Mouse (Mus musculus): ENCODE data around the gene Kyat3. TPM values are rescaled to one million over a fixed set of nuclear protein-coding genes. Genes with fewer than 3 reads are reported as not detected.
A peak's percentile ranks its signal among the peaks of the same experiment; 100 is the strongest.

Gene Kyat3
- polyA plus RNA-seq, 1 experiment from 2014 or later = 13.2 TPM

- Histone ChIP-seq H3K4me3 (no peak overlapping the region), H3K36me3 (replicated peaks) (no peaks in the 10 kb centered on the region), H3K4me1 (no peaks in the 10 kb centered on the region), H3K27me3 (ENCODE audit: poor library complexity, severe bottlenecking) (no peaks in the 10 kb centered on the region), H3K27ac (no peak overlapping the region), H3K9me3 (no peaks in the 10 kb centered on the region)
- no peak for DNase-seq (ENCODE audit: extremely low spot score, low spot score)
- WGBS = 86% methylated on average over 7 of the region's 7 CpGs
Observed at GRCm38 (mm10) chr3:142758593-142758992, 57.7 kb downstream of the Kyat3 start.

GRCm38 (mm10) chr3:142760356-142760755 lies 59.5 kb downstream of the Kyat3 start:
- H3K27me3 ChIP-seq (ENCODE audit: poor library complexity, severe bottlenecking) = no peaks in the 10 kb centered on the region
- no peaks in the 10 kb centered on the region for H3K36me3 ChIP-seq (replicated peaks)
- 73% methylated on average over 6 of the region's 6 CpGs for WGBS
- H3K4me1 ChIP-seq = no peaks in the 10 kb centered on the region
- no peak for DNase-seq (ENCODE audit: extremely low spot score, low spot score)
- no peak overlapping the region for H3K27ac ChIP-seq
- H3K9me3 ChIP-seq = no peaks in the 10 kb centered on the region
- no peak overlapping the region for H3K4me3 ChIP-seq

DNA sequence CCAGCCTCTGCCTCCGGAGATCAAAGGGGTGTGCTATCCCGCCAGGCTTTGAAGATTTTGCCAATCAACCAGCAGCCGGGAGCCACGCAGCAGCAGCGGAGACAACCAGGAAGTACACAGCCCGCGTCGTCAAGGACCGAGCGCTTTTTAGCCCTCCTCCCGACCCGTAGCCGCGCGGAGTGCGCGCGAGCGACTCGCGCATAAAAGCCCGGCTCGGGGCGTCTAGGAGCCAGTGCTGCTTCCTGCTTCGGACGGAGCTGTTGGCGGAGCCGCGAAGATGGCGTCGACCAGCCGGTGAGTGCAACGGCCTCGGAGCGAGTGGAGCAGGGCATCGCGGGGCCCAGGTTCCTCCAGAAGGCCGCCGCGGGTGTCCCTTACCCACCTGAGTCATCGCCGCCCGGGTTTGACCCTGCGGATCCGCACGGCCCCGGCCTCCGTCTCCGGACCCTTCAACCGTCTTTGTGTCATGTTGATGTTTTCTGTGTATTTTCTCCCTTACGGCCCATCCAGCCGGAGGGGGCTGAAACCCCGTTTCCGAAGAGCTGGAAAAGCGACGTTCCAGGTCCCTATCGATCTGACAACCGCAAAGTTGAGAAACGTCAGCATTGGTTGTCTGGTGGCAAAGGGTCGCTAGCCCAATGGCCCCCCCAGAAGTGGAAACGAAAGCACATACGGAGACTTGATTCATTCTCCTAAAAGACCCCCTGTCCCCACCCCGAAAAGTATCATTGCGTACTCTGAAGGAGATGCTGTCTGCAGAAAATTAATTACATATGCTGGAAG lies 64.3 kb downstream of the Kyat3 start, which contains the start of gene Gtf2b:
Gtf2b (plus strand) TSS at position 51 of the 783 bp plus-strand sequence.
- peaks cover 16% of the 10 kb centered on the region for H3K4me1 ChIP-seq
- DNase-seq (ENCODE audit: extremely low spot score, low spot score) = peak; percentile 93
- H3K27ac ChIP-seq = peak within 1 kb of the TSS; percentile 95
- peak within 1 kb of the TSS; percentile 67 for H3K4me3 ChIP-seq
- no peaks in the 10 kb centered on the region for H3K9me3 ChIP-seq
- no peaks in the 10 kb centered on the region for H3K27me3 ChIP-seq (ENCODE audit: poor library complexity, severe bottlenecking)
- WGBS = under 1% methylated on average over 64 of the region's 64 CpGs
- no peaks in the 10 kb centered on the region for H3K36me3 ChIP-seq (replicated peaks)

- peaks cover 2% of the 10 kb centered on the region; the same call in 1 of the 2 replicates for H3K36me3 ChIP-seq (replicated peaks)
- H3K27me3 ChIP-seq (ENCODE audit: poor library complexity, severe bottlenecking) = no peaks in the 10 kb centered on the region
- DNase-seq (ENCODE audit: extremely low spot score, low spot score) = no peak
- WGBS = 36% methylated on average over 10 of the region's 10 CpGs
- H3K9me3 ChIP-seq = no peaks in the 10 kb centered on the region
- H3K27ac ChIP-seq = peak overlapping the region; percentile 95
- H3K4me1 ChIP-seq = peaks cover 16% of the 10 kb centered on the region
- peak overlapping the region; percentile 67 for H3K4me3 ChIP-seq
Observed at GRCm38 (mm10) chr3:142765778-142766165, 64.9 kb downstream of the Kyat3 start.

GRCm38 (mm10) chr3:142768498-142768897 lies 67.6 kb downstream of the Kyat3 start:
- WGBS = 97% methylated on average over 6 of the region's 6 CpGs
- DNase-seq (ENCODE audit: extremely low spot score, low spot score) = no peak

DNA sequence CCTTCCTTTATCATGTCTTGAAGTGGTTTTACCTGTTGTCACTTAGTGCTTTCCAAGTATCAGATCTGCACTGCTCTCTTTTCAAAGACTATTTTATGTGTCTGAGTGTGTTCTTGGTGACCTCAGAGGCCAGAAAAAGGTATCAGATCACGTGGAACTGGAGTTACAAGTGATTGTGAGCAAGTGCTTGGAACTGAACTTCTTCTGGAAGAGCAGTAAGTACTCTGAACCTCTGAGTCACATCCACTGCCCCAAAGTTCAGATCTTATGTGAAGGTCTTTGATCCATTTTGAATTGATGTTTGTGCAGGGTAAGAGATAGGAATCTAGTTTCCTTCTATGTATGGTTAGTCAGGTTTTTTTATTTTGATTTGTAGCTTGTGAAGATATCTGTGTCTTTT lies 69.7 kb downstream of the Kyat3 start:
- no peak overlapping the region for H3K27ac ChIP-seq

More at GRCm38 (mm10) chr3:142768498-142768897, 67.6 kb downstream of the Kyat3 start:
- Histone ChIP-seq H3K9me3 (no peaks in the 10 kb centered on the region), H3K36me3 (replicated peaks) (peaks cover 28% of the 10 kb centered on the region), H3K27me3 (ENCODE audit: poor library complexity, severe bottlenecking) (no peaks in the 10 kb centered on the region), H3K27ac (no peak overlapping the region), H3K4me3 (no peak overlapping the region), H3K4me1 (peaks cover 16% of the 10 kb centered on the region)

GRCm38 (mm10) chr3:142773538-142774191 lies 72.8 kb downstream of the Kyat3 start:
- DNase-seq (ENCODE audit: extremely low spot score, low spot score) = no peak
- Histone ChIP-seq H3K9me3 (no peaks in the 10 kb centered on the region), H3K4me1 (no peaks in the 10 kb centered on the region), H3K4me3 (no peak overlapping the region), H3K27ac (no peak overlapping the region), H3K36me3 (replicated peaks) (peaks cover 77% of the 10 kb centered on the region), H3K27me3 (ENCODE audit: poor library complexity, severe bottlenecking) (no peaks in the 10 kb centered on the region)
- WGBS = 87% methylated on average over 4 of the region's 4 CpGs

More for the DNA sequence above, 69.7 kb downstream of the Kyat3 start:
- no peaks in the 10 kb centered on the region for H3K27me3 ChIP-seq (ENCODE audit: poor library complexity, severe bottlenecking)
- peaks cover 16% of the 10 kb centered on the region for H3K4me1 ChIP-seq
- peaks cover 46% of the 10 kb centered on the region for H3K36me3 ChIP-seq (replicated peaks)
- H3K4me3 ChIP-seq = no peak overlapping the region
- no peak for DNase-seq (ENCODE audit: extremely low spot score, low spot score)
- H3K9me3 ChIP-seq = no peaks in the 10 kb centered on the region
- 84% methylated on average over 1 of the region's 1 CpGs for WGBS

DNA sequence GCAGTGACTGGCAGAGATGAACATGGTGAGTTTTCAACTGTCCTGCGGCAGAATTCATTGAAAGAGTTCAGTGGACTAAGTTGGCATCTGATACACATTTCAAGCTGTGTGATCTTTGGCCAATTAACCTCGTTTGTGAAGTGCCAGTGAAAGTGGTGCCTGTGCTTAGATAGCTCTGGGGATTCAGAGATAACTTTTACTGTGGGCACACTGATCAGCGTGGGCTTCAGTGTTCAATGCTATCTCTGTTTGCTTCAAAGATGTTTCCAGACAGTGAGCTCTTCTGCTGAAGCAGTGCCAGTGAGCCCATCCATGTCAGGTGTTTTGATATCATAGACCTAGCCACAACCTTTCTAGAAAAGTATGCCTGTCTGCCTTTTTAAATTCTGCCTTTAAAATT lies 76.4 kb downstream of the Kyat3 start:
- WGBS = 85% methylated on average over 3 of the region's 3 CpGs

DNA sequence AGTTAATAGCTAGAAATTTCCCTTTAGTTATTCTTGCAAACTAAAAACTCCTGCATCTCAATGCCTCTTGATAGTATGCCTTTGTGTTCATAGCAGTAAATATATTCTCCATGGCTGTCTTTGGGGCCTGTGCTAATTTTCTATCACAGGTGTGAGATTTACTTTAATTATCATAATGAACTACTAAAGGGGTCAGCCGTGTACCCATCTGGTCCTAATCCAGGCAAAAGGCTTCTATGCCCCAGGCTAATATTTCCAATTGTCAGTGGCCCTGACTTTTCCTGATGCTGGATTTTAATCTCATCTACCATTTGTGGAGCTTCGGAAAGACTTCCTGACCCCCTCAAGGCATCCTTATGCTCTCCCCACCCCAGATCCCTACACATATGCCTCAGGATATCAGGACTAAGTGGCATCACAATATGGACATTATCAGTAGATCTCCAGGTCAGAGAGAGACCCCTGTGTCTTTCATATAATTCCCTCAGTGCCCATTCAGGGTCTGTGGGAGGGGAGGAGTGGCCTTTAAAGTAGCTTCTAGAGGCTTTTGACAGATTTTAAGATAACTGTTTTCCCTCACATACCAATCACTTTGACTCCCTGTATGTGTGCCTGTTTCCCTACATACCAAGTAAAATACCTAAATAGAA lies 85.7 kb downstream of the Kyat3 start:
- H3K36me3 ChIP-seq (replicated peaks) = peaks cover 82% of the 10 kb centered on the region
- 60% methylated on average over 2 of the region's 2 CpGs for WGBS

More for the DNA sequence above, 76.4 kb downstream of the Kyat3 start:
- Histone ChIP-seq H3K27ac (no peak overlapping the region), H3K27me3 (ENCODE audit: poor library complexity, severe bottlenecking) (no peaks in the 10 kb centered on the region), H3K36me3 (replicated peaks) (peaks cover 96% of the 10 kb centered on the region), H3K9me3 (no peaks in the 10 kb centered on the region), H3K4me3 (no peak overlapping the region), H3K4me1 (no peaks in the 10 kb centered on the region)
- DNase-seq (ENCODE audit: extremely low spot score, low spot score) = no peak

DNA sequence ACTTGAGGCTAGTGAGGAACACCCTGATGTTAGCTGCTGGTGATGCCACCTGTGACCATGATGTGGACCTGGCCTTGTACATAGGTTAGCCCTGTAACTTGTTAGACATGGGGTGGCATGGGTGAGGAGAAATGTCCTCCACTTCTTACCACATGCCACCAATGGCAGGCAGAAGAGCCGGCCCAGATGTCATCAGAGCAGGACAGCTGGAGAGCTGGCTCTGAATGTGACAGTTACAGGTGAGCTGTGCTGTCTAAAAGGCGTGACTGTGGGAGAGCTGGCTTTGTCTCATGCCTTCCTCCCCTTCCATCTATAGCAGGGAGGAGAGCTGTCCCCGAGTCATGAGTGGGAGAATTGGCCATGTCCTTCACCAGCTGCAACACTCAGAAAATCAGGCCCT lies 94.7 kb downstream of the Kyat3 start:
- no peaks in the 10 kb centered on the region for H3K9me3 ChIP-seq
- DNase-seq (ENCODE audit: extremely low spot score, low spot score) = no peak
- peaks cover 97% of the 10 kb centered on the region for H3K36me3 ChIP-seq (replicated peaks)
- H3K4me1 ChIP-seq = no peaks in the 10 kb centered on the region
- H3K27me3 ChIP-seq (ENCODE audit: poor library complexity, severe bottlenecking) = no peaks in the 10 kb centered on the region
- H3K4me3 ChIP-seq = no peak overlapping the region
- 99% methylated on average over 3 of the region's 3 CpGs for WGBS
- no peak overlapping the region for H3K27ac ChIP-seq

More for the DNA sequence above, 85.7 kb downstream of the Kyat3 start:
- Histone ChIP-seq H3K4me3 (no peak overlapping the region), H3K9me3 (no peaks in the 10 kb centered on the region), H3K27ac (no peak overlapping the region), H3K27me3 (ENCODE audit: poor library complexity, severe bottlenecking) (no peaks in the 10 kb centered on the region), H3K4me1 (no peaks in the 10 kb centered on the region)
- DNase-seq (ENCODE audit: extremely low spot score, low spot score) = no peak
